Mouse (Mus musculus) E14TG2a.4 (cell line): ENCODE data around the gene Hmg20a.

Source experiments
- CTCF ChIP-seq: conservative IDR thresholded peaks from 2 replicates; pipeline ENCODE4 v1.5.1; 2014; ENCODE audit warnings: low read length
- NANOG ChIP-seq: IDR thresholded peaks from 2 replicates; pipeline ENCODE4 v1.6.1; 2014; ENCODE audit warnings: borderline replicate concordance, low read length, mixed read lengths
- POU5F1 ChIP-seq: IDR thresholded peaks from 2 replicates; pipeline ENCODE4 v1.6.1; 2014; ENCODE audit warnings: low read length, borderline replicate concordance

- TF ChIP-seq CTCF = no peak
- TF ChIP-seq NANOG = no peak
- no peak for TF ChIP-seq POU5F1
Measured at GRCm38 (mm10) chr9:56415393-56415792, 3.0 kb upstream of the Hmg20a start.
